In the genomic region with DNA sequence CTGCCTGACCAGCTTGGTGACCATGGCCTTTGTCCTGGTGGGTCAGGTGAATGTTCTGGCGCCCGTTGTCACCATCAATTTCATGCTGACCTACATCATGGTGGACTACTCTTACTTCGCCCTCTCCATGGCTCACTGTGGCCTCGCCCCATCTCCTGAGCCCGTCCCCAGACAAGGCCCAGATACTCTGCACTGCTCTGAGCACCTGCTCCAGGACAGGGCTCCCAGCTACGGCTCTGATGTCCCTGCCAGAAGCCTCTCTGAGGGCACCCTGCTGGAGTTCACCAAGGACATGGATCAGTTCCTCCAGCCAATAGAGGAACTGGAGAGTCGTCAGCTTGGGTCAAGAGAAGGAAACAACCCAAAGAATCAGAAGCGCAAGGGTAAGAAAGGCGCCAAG, we compare ENCODE assay signal across 17 mouse cellular contexts.
"Had no signal": no experiment of that assay in that cellular context is flagged by ENCODE, and none has a peak within 500 bp of the region (broad histone marks: within the 10 kb centered on the region; RNA-seq: fewer than 3 reads in every experiment).

No protein-coding gene starts in this region.

- H3K9ac ChIP-seq: liver, embryonic 15.5 days; lung, embryonic 14.5 days; neural tube, embryonic 12.5 days had no signal

- H3K4me2 ChIP-seq: liver, embryonic 15.5 days; lung, embryonic 14.5 days; midbrain, embryonic 11.5 days; neural tube, embryonic 12.5 days had no signal

- ATAC-seq: midbrain, embryonic 16.5 days had no signal

- H3K9me3 ChIP-seq: liver, embryonic 15.5 days; neural tube, embryonic 12.5 days had no signal

- H3K27me3 ChIP-seq: liver, embryonic 15.5 days; neural tube, embryonic 12.5 days had no signal

- H3K36me3 ChIP-seq: liver, embryonic 15.5 days; neural tube, embryonic 12.5 days had no signal

- H3K27ac ChIP-seq: liver, embryonic 15.5 days; neural tube, embryonic 12.5 days had no signal

- H3K4me3 ChIP-seq: liver, embryonic 15.5 days; megakaryocyte, embryonic 14.5 days; neural tube, embryonic 12.5 days had no signal

- H3K4me1 ChIP-seq: liver, embryonic 15.5 days; megakaryocyte, embryonic 14.5 days; neural tube, embryonic 12.5 days had no signal

- DNase-seq: lung, adult 18-20 months; lung, embryonic 14.5 days; lung, postnatal 10 days; lung, postnatal 4 days; midbrain, embryonic 14.5 days; right cerebral cortex, adult 18-20 months; right cerebral cortex, postnatal 25 days; right cerebral cortex, postnatal 4 days; spleen, adult 18-20 months; thymus, adult 18-20 months; thymus, postnatal 14 days; thymus, postnatal 36 days had no signal
